Mouse (Mus musculus): ENCODE measurements around the gene Apol7a.
A peak's percentile ranks its signal among the peaks of the same experiment; 100 is the strongest.

DNA sequence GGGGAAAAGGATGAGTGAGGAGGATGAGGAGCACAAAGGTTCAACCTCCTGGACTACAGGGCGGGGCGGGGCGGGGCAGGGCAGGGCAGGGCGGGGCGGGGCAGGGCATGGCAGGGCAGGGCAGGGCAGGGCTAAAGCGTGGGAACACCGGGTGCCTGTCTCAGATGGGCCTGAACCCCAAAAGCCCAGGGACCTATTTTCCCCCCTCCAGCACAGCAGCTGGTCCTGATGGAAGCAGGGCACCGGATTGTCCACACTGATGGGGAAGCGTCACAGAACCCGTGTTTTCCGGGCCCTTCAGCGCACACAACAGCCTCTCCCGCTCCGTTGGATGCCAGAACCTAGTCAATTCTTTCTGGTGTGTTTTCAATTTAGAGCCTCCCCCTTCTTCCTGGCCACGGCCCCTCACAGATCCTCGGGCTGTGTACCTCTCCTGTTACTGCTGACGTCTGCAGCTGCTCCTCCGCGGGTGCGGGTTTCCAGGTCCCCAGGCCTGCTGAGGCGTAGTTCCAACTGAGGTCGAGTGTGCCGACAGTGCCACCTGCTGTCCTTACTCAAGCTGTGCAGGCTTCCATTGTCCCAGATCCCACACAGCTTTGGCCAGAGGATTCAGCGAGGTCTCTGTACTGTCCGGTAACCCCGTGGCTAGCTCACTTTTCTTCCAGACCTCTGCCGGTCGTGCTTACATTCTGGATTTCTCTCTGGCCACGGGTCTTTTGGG, 40.4 kb downstream of the Apol7a start:
- TF ChIP-seq CTCF (IDR thresholded peaks at IDR 0.05; ENCODE audit: low read depth), result peak; percentile 90
- no peak for TF ChIP-seq EP300 (IDR thresholded peaks at IDR 0.05; ENCODE audit: low read depth)

Measured in liver, embryonic 14.5 days (tissue).